16 mouse cellular contexts compared by ENCODE assay signal in genomic region chr8:121296082-121296481, GRCm38 (mm10).
DNase-seq lines count a peak whose midpoint lies in the region; ATAC-seq lines count a peak whose summit lies in the region.
"Had no signal": no experiment of that assay in that cellular context is flagged by ENCODE, and none has a peak within 500 bp of the region (broad histone marks: within the 10 kb centered on the region; RNA-seq: fewer than 3 reads in every experiment).

No protein-coding gene starts in this region.

- WGBS in midbrain, embryonic 10.5 days: 82% methylated on average over 7 of the region's 7 CpGs
- 85% methylated on average over 7 of the region's 7 CpGs for WGBS in midbrain, embryonic 11.5 days
- 87% methylated on average over 7 of the region's 7 CpGs for WGBS in forebrain, embryonic 16.5 days
- WGBS in limb, embryonic 10.5 days: 77% methylated on average over 7 of the region's 7 CpGs

- no peak overlapping the region for H3K4me3 ChIP-seq in midbrain, embryonic 10.5 days
- H3K4me3 ChIP-seq in midbrain, embryonic 11.5 days (ENCODE audit: low read depth, low read length): no peak overlapping the region
- H3K4me3 ChIP-seq in forebrain, embryonic 16.5 days (replicated peaks; ENCODE audit: low read length): no peak overlapping the region
- H3K4me3 ChIP-seq in limb, embryonic 10.5 days: 0 out of 2 replicates have a peak overlapping the region, but pooled peaks have one; percentile 14
- H3K4me3 ChIP-seq: heart, embryonic 12.5 days had no signal

- H3K4me2 ChIP-seq in midbrain, embryonic 11.5 days: no peak overlapping the region
- H3K4me2 ChIP-seq in forebrain, embryonic 16.5 days (ENCODE audit: low read length): no peak overlapping the region
- H3K4me2 ChIP-seq: heart, embryonic 12.5 days had no signal

- H3K9me3 ChIP-seq in midbrain, embryonic 10.5 days (replicated peaks): no peaks in the 10 kb centered on the region
- no peaks in the 10 kb centered on the region for H3K9me3 ChIP-seq in midbrain, embryonic 11.5 days (ENCODE audit: control insufficient read depth, low read length)
- H3K9me3 ChIP-seq in forebrain, embryonic 16.5 days (ENCODE audit: control insufficient read depth, low read length): no peaks in the 10 kb centered on the region
- no peaks in the 10 kb centered on the region for H3K9me3 ChIP-seq in limb, embryonic 10.5 days (replicated peaks)
- H3K9me3 ChIP-seq: heart, embryonic 12.5 days had no signal

- H3K36me3 ChIP-seq in midbrain, embryonic 10.5 days: no peaks in the 10 kb centered on the region
- H3K36me3 ChIP-seq in midbrain, embryonic 11.5 days (ENCODE audit: control insufficient read depth, insufficient read depth, low read length): no peaks in the 10 kb centered on the region
- H3K36me3 ChIP-seq in forebrain, embryonic 16.5 days (ENCODE audit: control insufficient read depth, insufficient read depth): no peaks in the 10 kb centered on the region
- no peaks in the 10 kb centered on the region for H3K36me3 ChIP-seq in limb, embryonic 10.5 days
- H3K36me3 ChIP-seq: heart, embryonic 12.5 days had no signal

- H3K4me1 ChIP-seq in midbrain, embryonic 10.5 days: peaks cover 52% of the 10 kb centered on the region
- peaks cover 26% of the 10 kb centered on the region for H3K4me1 ChIP-seq in midbrain, embryonic 11.5 days (ENCODE audit: control insufficient read depth, insufficient read depth, low read length)
- peaks cover 37% of the 10 kb centered on the region for H3K4me1 ChIP-seq in forebrain, embryonic 16.5 days (replicated peaks; ENCODE audit: control insufficient read depth, insufficient read depth, low read length)
- H3K4me1 ChIP-seq in limb, embryonic 10.5 days: peaks cover 93% of the 10 kb centered on the region

- no peak overlapping the region for H3K9ac ChIP-seq in midbrain, embryonic 11.5 days (ENCODE audit: low read length)
- H3K9ac ChIP-seq in forebrain, embryonic 16.5 days (replicated peaks; ENCODE audit: low read depth, low read length): no peak overlapping the region
- H3K9ac ChIP-seq: heart, embryonic 12.5 days; liver, embryonic 14.5 days had no signal

- no peak for DNase-seq in midbrain, embryonic 10.5 days (ENCODE audit: low spot score)
- DNase-seq in midbrain, embryonic 11.5 days (ENCODE audit: low spot score, missing footprints): no peak
- no peak for DNase-seq in limb, embryonic 10.5 days (ENCODE audit: low spot score)
- DNase-seq in thymus, postnatal 4 days: no peak
- DNase-seq in lung, postnatal 36 days: no peak
- DNase-seq: cerebellum, adult 9-10 months; embryo, embryonic 11 days; gastrocnemius, postnatal 10 days; kidney, adult 2 months; right cerebral cortex, postnatal 25 days had no signal

- peak overlapping the region; percentile 64 for H3K27ac ChIP-seq in midbrain, embryonic 10.5 days (replicated peaks)
- no peak overlapping the region for H3K27ac ChIP-seq in midbrain, embryonic 11.5 days (ENCODE audit: low read depth, low read length)
- peak overlapping the region; percentile 78 for H3K27ac ChIP-seq in forebrain, embryonic 16.5 days (ENCODE audit: low read length)
- H3K27ac ChIP-seq in limb, embryonic 10.5 days: peak overlapping the region; percentile 59
- H3K27ac ChIP-seq: liver, embryonic 14.5 days; macrophage had no signal

- no peak for ATAC-seq in midbrain, embryonic 11.5 days (ENCODE audit: low FRiP score)
- ATAC-seq in forebrain, embryonic 16.5 days: no peak
- ATAC-seq in erythroid progenitor cell, adult 5-6 weeks (replicated peaks; ENCODE audit: low FRiP score, poor library complexity, severe bottlenecking): no peak
- ATAC-seq: Patski had no signal

- peaks cover 33% of the 10 kb centered on the region for H3K27me3 ChIP-seq in midbrain, embryonic 10.5 days (ENCODE audit: low read depth, poor library complexity, severe bottlenecking)
- H3K27me3 ChIP-seq in midbrain, embryonic 11.5 days (ENCODE audit: control insufficient read depth, insufficient read depth, low read length): no peaks in the 10 kb centered on the region
- H3K27me3 ChIP-seq in forebrain, embryonic 16.5 days (replicated peaks; ENCODE audit: control insufficient read depth, insufficient read depth, low read length): no peaks in the 10 kb centered on the region
- H3K27me3 ChIP-seq in limb, embryonic 10.5 days (ENCODE audit: low read depth, poor library complexity, severe bottlenecking): peaks cover 78% of the 10 kb centered on the region
- H3K27me3 ChIP-seq: heart, embryonic 12.5 days; Patski had no signal
